Mouse (Mus musculus) forebrain, embryonic 11.5 days (tissue): Measurements from ENCODE around the gene Fkrp. TPM values are rescaled to one million over a fixed set of nuclear protein-coding genes. Genes with fewer than 3 reads are reported as not detected.

Experiments
- ATAC-seq: fragments of 200-750 bp; cut with Nextera tagmentation; replicated peaks from 2 replicates; pipeline ENCODE4 v1.8.0; 2017; ENCODE audit warnings: moderate TSS enrichment; ENCODE audit not compliant: low FRiP score
- DNase-seq: peaks from one replicate; pipeline ENCODE4 v3.0.0-alpha.2; 2017; ENCODE audit warnings: low spot score
- H3K27ac ChIP-seq: fragments of 300-500 bp; sonication (generic); 2 replicates; pipeline ENCODE4 v1.5.1; 2014; ENCODE audit warnings: low read depth, low read length
- H3K27me3 ChIP-seq: fragments of 300-500 bp; sonication (generic); 2 replicates; pipeline ENCODE4 v1.6.1; 2014; ENCODE audit warnings: mild to moderate bottlenecking, low read length, mixed read lengths; ENCODE audit not compliant: control insufficient read depth, insufficient read depth
- H3K36me3 ChIP-seq: fragments of 300-500 bp; sonication (generic); 2 replicates; pipeline ENCODE4 v1.6.1; 2014; ENCODE audit warnings: mild to moderate bottlenecking, low read length, moderate library complexity, mixed read lengths; ENCODE audit not compliant: control insufficient read depth, insufficient read depth
- H3K4me1 ChIP-seq: fragments of 300-500 bp; sonication (generic); replicated peaks from 2 replicates; pipeline ENCODE4 v1.6.1; 2014; ENCODE audit warnings: low read length, mixed read lengths; ENCODE audit not compliant: control insufficient read depth, insufficient read depth
- H3K4me2 ChIP-seq: fragments of 300-500 bp; sonication (generic); 2 replicates; pipeline ENCODE4 v1.6.1; 2014; ENCODE audit warnings: low read depth, mild to moderate bottlenecking, low read length, moderate library complexity, mixed read lengths; ENCODE audit not compliant: severe bottlenecking
- H3K4me3 ChIP-seq: fragments of 300-500 bp; sonication (generic); 2 replicates; pipeline ENCODE4 v1.5.1; 2014; ENCODE audit warnings: low read depth, low read length
- H3K9ac ChIP-seq: fragments of 300-500 bp; sonication (generic); 2 replicates; pipeline ENCODE4 v1.6.1; 2014; ENCODE audit warnings: low read length
- H3K9me3 ChIP-seq: fragments of 300-500 bp; sonication (generic); 2 replicates; pipeline ENCODE4 v1.6.1; 2016; ENCODE audit warnings: low read length, mixed read lengths; ENCODE audit not compliant: control insufficient read depth
- WGBS: fragments of 180-500 bp; shearing (Covaris S2); extraction: QIAGEN DNeasy Blood & Tissue Kit; methylation state at CpG from one replicate; pipeline ENCODE4 v1.1.7; 2014; 5-methylcytosine and 5-hydroxymethylcytosine counted together
- polyA plus RNA-seq: library from polyadenylated mRNA; unstranded; fragments of >200 nt; fragmentation: Nextera tagmentation; extraction: Ambion mirVana; gene quantifications from 2 replicates; pipeline ENCODE4 v1.2.1, GENCODE M21; 2014

Fkrp gene
- polyA plus RNA-seq, 1 experiment from 2014 or later, result 29.0 TPM

DNA sequence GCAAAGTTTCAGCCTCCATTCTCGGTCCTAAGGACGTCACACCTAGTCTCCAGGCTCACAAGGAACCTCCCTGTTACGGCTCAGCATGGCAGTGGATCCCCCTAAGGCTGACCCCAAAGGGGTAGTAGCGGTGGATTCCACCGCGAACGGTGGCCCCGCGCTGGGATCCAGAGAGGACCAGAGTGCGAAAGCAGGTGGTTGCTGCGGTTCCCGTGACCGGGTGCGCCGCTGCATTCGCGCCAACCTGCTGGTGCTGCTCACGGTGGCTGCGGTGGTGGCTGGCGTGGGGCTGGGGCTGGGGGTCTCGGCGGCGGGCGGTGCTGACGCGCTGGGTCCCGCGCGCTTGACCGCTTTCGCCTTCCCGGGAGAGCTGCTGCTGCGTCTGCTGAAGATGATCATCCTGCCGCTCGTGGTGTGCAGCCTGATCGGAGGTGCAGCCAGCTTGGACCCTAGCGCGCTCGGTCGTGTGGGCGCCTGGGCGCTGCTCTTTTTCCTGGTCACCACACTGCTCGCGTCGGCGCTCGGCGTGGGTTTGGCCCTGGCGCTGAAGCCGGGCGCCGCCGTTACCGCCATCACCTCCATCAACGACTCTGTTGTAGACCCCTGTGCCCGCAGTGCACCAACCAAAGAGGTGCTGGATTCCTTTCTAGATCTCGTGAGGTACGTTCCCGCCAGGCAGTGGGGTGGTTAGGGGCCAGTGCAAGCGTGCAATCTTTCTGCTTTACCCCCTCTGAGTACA is 34.5 kb downstream of the Fkrp start:
- peaks cover 17% of the 10 kb centered on the region for H3K4me1 ChIP-seq
- H3K4me3 ChIP-seq, result peak overlapping the region; percentile 71
- H3K36me3 ChIP-seq, result no peaks in the 10 kb centered on the region
- peak overlapping the region; percentile 99 for H3K4me2 ChIP-seq
- under 1% methylated on average over 58 of the region's 60 CpGs for whole genome bisulfite sequencing
- H3K27ac ChIP-seq, result no peak overlapping the region; the same call in 1 of the 2 replicates
- H3K9ac ChIP-seq, result peak overlapping the region; percentile 82
- H3K27me3 ChIP-seq, result no peaks in the 10 kb centered on the region
- peak; percentile 26; the same call in 1 of the 2 replicates for ATAC-seq
- H3K9me3 ChIP-seq, result no peaks in the 10 kb centered on the region
- peak; percentile 77 for DNase-seq

- DNase-seq (no peak), ATAC-seq (no peak)
- Histone ChIP-seq H3K27ac (no peak overlapping the region; the same call in 1 of the 2 replicates), H3K4me2 (peak overlapping the region; percentile 99), H3K27me3 (no peaks in the 10 kb centered on the region), H3K36me3 (no peaks in the 10 kb centered on the region), H3K4me3 (peak overlapping the region; percentile 71), H3K9ac (peak overlapping the region; percentile 82), H3K4me1 (peaks cover 17% of the 10 kb centered on the region), H3K9me3 (no peaks in the 10 kb centered on the region)
- WGBS, result under 1% methylated on average over 10 of the region's 10 CpGs
These were observed 35.0 kb downstream of the Fkrp start for GRCm38 (mm10) chr7:16781555-16781815.

- peak within 1 kb of the TSS; percentile 71 for H3K4me3 ChIP-seq
- no peaks in the 10 kb centered on the region for H3K9me3 ChIP-seq
- WGBS, result 3% methylated on average over 34 of the region's 34 CpGs
- no peaks in the 10 kb centered on the region for H3K36me3 ChIP-seq
- peak within 1 kb of the TSS; percentile 99 for H3K4me2 ChIP-seq
- H3K27ac ChIP-seq, result no peak within 1 kb of the TSS; the same call in 1 of the 2 replicates
- H3K4me1 ChIP-seq, result peaks cover 17% of the 10 kb centered on the region
- peak; percentile 97 for DNase-seq
- ATAC-seq, result peak; percentile 90
- H3K27me3 ChIP-seq, result no peaks in the 10 kb centered on the region
- peak within 1 kb of the TSS; percentile 82 for H3K9ac ChIP-seq
These were observed 35.5 kb downstream of the Fkrp start, which contains the start of gene Slc1a5 for GRCm38 (mm10) chr7:16780825-16781554. Gene Slc1a5 (plus strand): TSS chr7:16781340.

- H3K27ac ChIP-seq, result no peak overlapping the region
These were observed 36.5 kb downstream of the Fkrp start for GRCm38 (mm10) chr7:16780076-16780475.

DNA sequence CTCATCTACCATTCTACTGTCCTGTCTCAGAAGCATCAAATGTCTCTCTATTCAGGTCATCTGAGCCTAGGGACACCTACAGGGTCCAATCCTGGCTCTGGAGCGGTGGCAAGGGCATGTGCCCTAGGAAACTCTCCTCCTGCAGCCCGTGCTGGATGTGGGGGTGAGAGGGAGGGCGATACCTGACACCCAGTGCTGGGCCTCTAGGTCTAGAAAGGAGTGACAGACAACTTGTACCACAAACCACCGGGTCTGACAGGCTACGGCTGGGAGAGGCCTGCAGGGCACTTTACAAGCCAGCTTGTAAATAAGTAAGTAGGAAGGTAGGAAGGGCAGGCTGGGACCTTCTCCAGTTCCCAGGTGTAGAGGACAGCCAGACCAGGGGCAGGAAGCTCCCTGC is 40.6 kb downstream of the Fkrp start:
- no peak overlapping the region for H3K4me3 ChIP-seq
- no peak for DNase-seq
- 70% methylated on average over 5 of the region's 5 CpGs for WGBS

More at GRCm38 (mm10) chr7:16780076-16780475, 36.5 kb downstream of the Fkrp start:
- H3K4me3 ChIP-seq, result no peak overlapping the region
- no peak for ATAC-seq
- H3K27me3 ChIP-seq, result no peaks in the 10 kb centered on the region
- no peaks in the 10 kb centered on the region for H3K9me3 ChIP-seq
- WGBS, result 75% methylated on average over 5 of the region's 5 CpGs
- H3K9ac ChIP-seq, result no peak overlapping the region
- no peak overlapping the region for H3K4me2 ChIP-seq
- DNase-seq, result no peak
- H3K4me1 ChIP-seq, result peaks cover 17% of the 10 kb centered on the region
- no peaks in the 10 kb centered on the region for H3K36me3 ChIP-seq

GRCm38 (mm10) chr7:16766443-16766842 is 50.1 kb downstream of the Fkrp start:
- H3K4me2 ChIP-seq, result no peak overlapping the region
- H3K4me1 ChIP-seq, result 0 out of 2 replicates have a peak, but pooled peaks cover 3% of the 10 kb centered on the region
- H3K9ac ChIP-seq, result no peak overlapping the region
- H3K4me3 ChIP-seq, result no peak overlapping the region
- DNase-seq, result no peak
- WGBS, result 24% methylated on average over 2 of the region's 2 CpGs
- no peaks in the 10 kb centered on the region for H3K9me3 ChIP-seq
- no peak overlapping the region for H3K27ac ChIP-seq
- no peak for ATAC-seq
- H3K36me3 ChIP-seq, result no peaks in the 10 kb centered on the region
- H3K27me3 ChIP-seq, result no peaks in the 10 kb centered on the region

More for the DNA sequence above, 40.6 kb downstream of the Fkrp start:
- ATAC-seq, result no peak
- no peak overlapping the region for H3K4me2 ChIP-seq
- H3K27ac ChIP-seq, result no peak overlapping the region
- no peak overlapping the region for H3K9ac ChIP-seq
- no peaks in the 10 kb centered on the region for H3K9me3 ChIP-seq
- H3K36me3 ChIP-seq, result no peaks in the 10 kb centered on the region
- no peaks in the 10 kb centered on the region for H3K4me1 ChIP-seq
- no peaks in the 10 kb centered on the region for H3K27me3 ChIP-seq

- Histone ChIP-seq H3K36me3 (no peaks in the 10 kb centered on the region), H3K27me3 (no peaks in the 10 kb centered on the region), H3K4me2 (no peak overlapping the region), H3K9ac (no peak overlapping the region), H3K27ac (no peak overlapping the region), H3K4me1 (0 out of 2 replicates have a peak, but pooled peaks cover 5% of the 10 kb centered on the region), H3K4me3 (no peak overlapping the region), H3K9me3 (no peaks in the 10 kb centered on the region)
- DNase-seq, result no peak
- 90% methylated on average over 7 of the region's 7 CpGs for WGBS
- no peak for ATAC-seq
These were observed 52.9 kb downstream of the Fkrp start for GRCm38 (mm10) chr7:16763463-16764218.

DNA sequence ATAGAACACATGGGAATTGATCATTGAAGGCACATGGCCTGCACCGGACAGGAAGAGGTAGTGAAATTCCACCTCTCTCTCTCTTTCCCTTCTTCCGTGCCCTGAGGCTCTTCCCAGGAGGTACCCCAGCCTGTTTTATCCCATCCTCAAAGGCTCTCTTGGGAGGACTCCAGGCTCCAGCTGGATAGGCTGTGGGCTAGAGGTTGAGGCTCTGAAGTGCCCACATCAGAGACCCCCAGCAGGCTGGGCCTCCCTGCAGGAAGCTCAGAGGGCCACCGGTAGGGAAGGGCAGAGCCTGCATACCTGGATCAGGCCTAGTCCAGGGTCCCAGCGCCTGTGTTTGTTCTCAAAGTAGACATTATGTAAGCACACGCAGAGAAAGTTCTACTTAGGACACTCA is 54.9 kb downstream of the Fkrp start:
- ATAC-seq, result no peak
- WGBS, result 53% methylated on average over 5 of the region's 5 CpGs
- Histone ChIP-seq H3K9ac (no peak overlapping the region), H3K9me3 (no peaks in the 10 kb centered on the region), H3K4me1 (0 out of 2 replicates have a peak, but pooled peaks cover 5% of the 10 kb centered on the region), H3K4me3 (no peak overlapping the region), H3K27me3 (no peaks in the 10 kb centered on the region), H3K27ac (no peak overlapping the region), H3K4me2 (no peak overlapping the region), H3K36me3 (no peaks in the 10 kb centered on the region)
- DNase-seq, result no peak
